8 mouse cellular contexts compared by ENCODE assay signal in genomic region chr4:46388556-46388955, GRCm38 (mm10). TPM values are rescaled to one million over a fixed set of nuclear protein-coding genes. Genes with fewer than 3 reads are reported as not detected.
DNase-seq lines count a peak whose midpoint lies in the region; ATAC-seq and TF ChIP-seq lines count a peak whose summit lies in the region.

No protein-coding gene starts in this region.

- no peak for TF ChIP-seq POLR2A in heart, adult 2 months (IDR thresholded peaks at IDR 0.05; ENCODE audit: insufficient read depth, low read depth, low read length)

- peak overlapping the region; percentile 85 for H3K4me3 ChIP-seq in heart, adult 2 months
- peak overlapping the region; percentile 57 for H3K4me3 ChIP-seq in liver, embryonic 11.5 days (ENCODE audit: low read depth, low read length)

- intact Hi-C loops in heart, adult 2 months (cut with DNase I) = loop anchor here (2.0 to 5.0 kb wide), 3 partner anchors 64 to 250 kb away; partner anchors contain the start of genes Ncbp1, Tstd2 and Xpa
- intact Hi-C loops in heart, postnatal 36 days (cut with DNase I) = loop anchor here (5.0 kb wide), 1 partner anchor 81 kb away; no protein-coding TSS in a partner anchor

- H3K4me2 ChIP-seq in liver, embryonic 11.5 days = peak overlapping the region; percentile 75

- no peaks in the 10 kb centered on the region for H3K79me2 ChIP-seq in heart, adult 2 months (replicated peaks; ENCODE audit: control insufficient read depth, insufficient read depth, low read length)

- no peaks in the 10 kb centered on the region for H3K27me3 ChIP-seq in heart, adult 2 months (ENCODE audit: control insufficient read depth, insufficient read depth, low read length)
- H3K27me3 ChIP-seq in liver, embryonic 11.5 days (replicated peaks; ENCODE audit: control insufficient read depth, insufficient read depth, low read length) = no peaks in the 10 kb centered on the region

- H3K9ac ChIP-seq in heart, adult 2 months (ENCODE audit: low read depth, low read length) = no peak overlapping the region
- peak overlapping the region; percentile 87 for H3K9ac ChIP-seq in liver, embryonic 11.5 days (ENCODE audit: low read depth, low read length)

- no peaks in the 10 kb centered on the region; the same call in 1 of the 2 replicates for H3K4me1 ChIP-seq in heart, adult 2 months (ENCODE audit: control insufficient read depth, insufficient read depth, low read length)
- H3K4me1 ChIP-seq in liver, embryonic 11.5 days (replicated peaks; ENCODE audit: control insufficient read depth, insufficient read depth, low read length) = peaks cover 3% of the 10 kb centered on the region; the same call in 1 of the 2 replicates

- no peaks in the 10 kb centered on the region for H3K9me3 ChIP-seq in liver, embryonic 11.5 days (ENCODE audit: control insufficient read depth, low read length)

- no peak for DNase-seq in heart, adult 2 months
- no peak for DNase-seq in heart, postnatal 36 days
- DNase-seq in thymus, postnatal 0 days (ENCODE audit: low spot score) = peak; percentile 31
- no peak for DNase-seq in thymus, postnatal 10 days (ENCODE audit: low spot score in 2 of 2)
- DNase-seq in liver, embryonic 11.5 days (ENCODE audit: low spot score) = no peak
- no peak for DNase-seq in adipocyte (ENCODE audit: low spot score)
- DNase-seq in adrenal gland, postnatal 36 days = no peak

- no peak for TF ChIP-seq EP300 in heart, adult 2 months (IDR thresholded peaks at IDR 0.05; ENCODE audit: insufficient read depth, low read depth, low read length)

- ATAC-seq in liver, embryonic 11.5 days (replicated peaks; ENCODE audit: low FRiP score) = no peak
- ATAC-seq in cerebellum, adult (ENCODE audit: insufficient number of reproducible peaks, low FRiP score, low TSS enrichment) = no peak

- H3K36me3 ChIP-seq in heart, adult 2 months (ENCODE audit: control insufficient read depth, insufficient read depth, low read length) = no peaks in the 10 kb centered on the region
- H3K36me3 ChIP-seq in liver, embryonic 11.5 days (ENCODE audit: control insufficient read depth, insufficient read depth, low read length) = peaks cover 11% of the 10 kb centered on the region

- 13% methylated on average over 5 of the region's 5 CpGs for WGBS in heart, adult 2 months
- WGBS in liver, embryonic 11.5 days = 19% methylated on average over 5 of the region's 5 CpGs

- no peak for TF ChIP-seq CTCF in heart, adult 2 months (IDR thresholded peaks at IDR 0.05)

- peak overlapping the region; percentile 94 for H3K27ac ChIP-seq in heart, adult 2 months
- H3K27ac ChIP-seq in liver, embryonic 11.5 days (ENCODE audit: low read depth, low read length) = peak overlapping the region; percentile 85; the same call in 1 of the 2 replicates

RNA-seq across cellular contexts. Expression of gene Trmo, which starts 0.7 kb away (rescaled TPM):
- 1 to 10 TPM; 3.8 to 4.1 TPM for total RNA-seq in heart, adult 2 months (2021)
- polyA plus RNA-seq in heart, adult 2 months (2012; rRNA removed) = 3.7 and 5.3 TPM in 2 replicates
- 1 to 10 TPM; 3.4 to 4.2 TPM for total RNA-seq in heart, postnatal 36 days (2021)
- 19.9 and 20.9 TPM in 2 replicates for polyA plus RNA-seq in thymus, postnatal 0 days (2015; fragmentation: Nextera tagmentation; extraction: Ambion mirVana)
- 14.1 and 14.7 TPM in 2 replicates for polyA plus RNA-seq in liver, embryonic 11.5 days (2014; fragmentation: Nextera tagmentation; extraction: Ambion mirVana)
- total RNA-seq in adrenal gland, postnatal 36 days (2021) = 1 to 10 TPM; 6.0 to 6.8 TPM

RNA-seq across cellular contexts. Expression of gene Hemgn, which starts 24.8 kb away (rescaled TPM):
- under 1 TPM; 0.10 to 0.73 TPM for total RNA-seq in heart, adult 2 months (2021)
- polyA plus RNA-seq in heart, adult 2 months (2012; rRNA removed) = 0.06 TPM in 1 of 2 replicates, not detected in the other
- under 1 TPM in 1 of 2 experiments, not detected in 1; 0.19 TPM for total RNA-seq in heart, postnatal 36 days (2021)
- polyA plus RNA-seq in thymus, postnatal 0 days (2015; fragmentation: Nextera tagmentation; extraction: Ambion mirVana) = 5.3 and 6.8 TPM in 2 replicates
- 206 and 233 TPM in 2 replicates for polyA plus RNA-seq in liver, embryonic 11.5 days (2014; fragmentation: Nextera tagmentation; extraction: Ambion mirVana)
- total RNA-seq in adrenal gland, postnatal 36 days (2021) = under 1 TPM in 1 of 2 experiments, not detected in 1; 0.17 TPM

RNA-seq across cellular contexts. Expression of gene Foxe1, which starts 45.1 kb away (rescaled TPM):
- total RNA-seq in heart, adult 2 months (2021) = not detected
- not detected in 2 replicates for polyA plus RNA-seq in heart, adult 2 months (2012; rRNA removed)
- total RNA-seq in heart, postnatal 36 days (2021) = not detected
- 0.08 TPM in 1 of 2 replicates, not detected in the other for polyA plus RNA-seq in thymus, postnatal 0 days (2015; fragmentation: Nextera tagmentation; extraction: Ambion mirVana)
- not detected in 2 replicates for polyA plus RNA-seq in liver, embryonic 11.5 days (2014; fragmentation: Nextera tagmentation; extraction: Ambion mirVana)
- total RNA-seq in adrenal gland, postnatal 36 days (2021) = not detected
